Mouse (Mus musculus): ENCODE measurements around the gene Gabarapl2.

DNA sequence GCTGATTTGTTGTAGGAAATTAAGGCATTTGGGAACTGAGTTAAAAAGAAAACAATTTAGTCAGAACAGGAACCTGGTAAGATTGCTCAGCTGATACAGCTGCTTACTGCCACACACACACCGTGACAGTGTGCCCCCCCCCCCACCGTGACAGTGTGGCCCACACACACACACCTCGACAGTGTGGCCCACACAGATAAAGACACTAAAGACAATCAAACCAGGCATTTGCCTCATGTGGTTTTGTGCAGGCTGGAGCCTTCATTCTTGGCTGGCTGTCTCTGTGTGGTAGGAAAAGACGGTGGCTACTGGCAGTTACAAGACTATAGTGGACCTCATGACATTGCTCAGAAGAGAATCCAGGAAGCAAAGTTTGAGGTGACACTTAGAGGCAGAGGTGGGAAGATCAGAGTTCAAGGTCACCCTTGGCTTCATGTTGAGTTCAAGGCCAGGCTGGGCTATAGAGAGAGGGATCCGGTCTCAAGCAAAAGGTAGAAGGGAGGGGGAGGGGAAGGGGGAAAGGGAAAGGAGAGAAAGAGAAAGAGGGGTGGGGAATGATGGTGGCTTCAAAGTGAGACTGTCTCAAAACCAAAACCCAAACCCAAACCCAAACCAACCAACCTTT lies 26.9 kb downstream of the Gabarapl2 start:
- TF ChIP-seq EP300 (IDR thresholded peaks at IDR 0.05) (no peak), CTCF (IDR thresholded peaks at IDR 0.05) (no peak)

Measured in lung, postnatal 0 days (tissue).